Mouse (Mus musculus): ENCODE data around the gene Bysl. TPM values are rescaled to one million over a fixed set of nuclear protein-coding genes. Genes with fewer than 3 reads are reported as not detected.
"Not testable (repeated sequence)": the region's sequence is repeated elsewhere in the genome, so short reads cannot be mapped to it uniquely, and the experiment has no call there.

Gene Bysl
- polyA plus RNA-seq, 1 experiment: 10.4 TPM

- no peak for DNase-seq (ENCODE audit: low read depth, low spot score)
Measured at GRCm38 (mm10) chr17:47622912-47623554, 11.7 kb upstream of the Bysl start.

GRCm38 (mm10) chr17:47618556-47619311 is 7.4 kb upstream of the Bysl start:
- WGBS: 85% methylated on average over 13 of the region's 13 CpGs
- no peak for DNase-seq (ENCODE audit: low read depth, low spot score)

More at GRCm38 (mm10) chr17:47622912-47623554, 11.7 kb upstream of the Bysl start:
- 95% methylated on average over 14 of the region's 14 CpGs for WGBS

GRCm38 (mm10) chr17:47617605-47618307 is 6.5 kb upstream of the Bysl start:
- WGBS: 89% methylated on average over 9 of the region's 9 CpGs
- no peak for DNase-seq (ENCODE audit: low read depth, low spot score)

GRCm38 (mm10) chr17:47616652-47617051 is 5.4 kb upstream of the Bysl start:
- 93% methylated on average over 4 of the region's 4 CpGs for WGBS
- no peak for DNase-seq (ENCODE audit: low read depth, low spot score)

- DNase-seq (ENCODE audit: low read depth, low spot score): no peak
- 88% methylated on average over 8 of the region's 8 CpGs for WGBS
Measured at GRCm38 (mm10) chr17:47616119-47616518, 4.8 kb upstream of the Bysl start.

- DNase-seq (ENCODE audit: low read depth, low spot score): no peak
- 71% methylated on average over 1 of the region's 1 CpGs for WGBS
Measured at GRCm38 (mm10) chr17:47614018-47614417, 2.7 kb upstream of the Bysl start.

GRCm38 (mm10) chr17:47611661-47611982 is 330 bp upstream of the Bysl start:
- under 1% methylated on average over 13 of the region's 13 CpGs for WGBS

GRCm38 (mm10) chr17:47609182-47609581 is 2.1 kb downstream of the Bysl start:
- no peak for DNase-seq (ENCODE audit: low read depth, low spot score)
- 93% methylated on average over 4 of the region's 4 CpGs for WGBS

More at GRCm38 (mm10) chr17:47611661-47611982, 330 bp upstream of the Bysl start:
- no peak for DNase-seq (ENCODE audit: low read depth, low spot score)

GRCm38 (mm10) chr17:47606220-47606619 is 5.1 kb downstream of the Bysl start:
- DNase-seq (ENCODE audit: low read depth, low spot score): no peak
- WGBS: 62% methylated on average over 5 of the region's 5 CpGs

- 92% methylated on average over 11 of the region's 11 CpGs for whole genome bisulfite sequencing
Measured at GRCm38 (mm10) chr17:47602289-47602688, 9.0 kb downstream of the Bysl start.

GRCm38 (mm10) chr17:47601389-47601755 is 9.9 kb downstream of the Bysl start:
- 90% methylated on average over 10 of the region's 10 CpGs for WGBS

More at GRCm38 (mm10) chr17:47602289-47602688, 9.0 kb downstream of the Bysl start:
- DNase-seq (ENCODE audit: low read depth, low spot score): no peak

GRCm38 (mm10) chr17:47600601-47601388 is 10.5 kb downstream of the Bysl start:
- DNase-seq (ENCODE audit: low read depth, low spot score): no peak
- 79% methylated on average over 13 of the region's 13 CpGs for WGBS

More at GRCm38 (mm10) chr17:47601389-47601755, 9.9 kb downstream of the Bysl start:
- DNase-seq (ENCODE audit: low read depth, low spot score): no peak

GRCm38 (mm10) chr17:47599511-47600297 is 11.6 kb downstream of the Bysl start:
- 68% methylated on average over 11 of the region's 11 CpGs for WGBS
- no peak for DNase-seq (ENCODE audit: low read depth, low spot score)

GRCm38 (mm10) chr17:47598580-47599304 is 12.6 kb downstream of the Bysl start:
- DNase-seq (ENCODE audit: low read depth, low spot score): not testable (repeated sequence)
- WGBS: 82% methylated on average over 10 of the region's 10 CpGs

GRCm38 (mm10) chr17:47597838-47598579 is 13.3 kb downstream of the Bysl start:
- 32% methylated on average over 10 of the region's 10 CpGs for WGBS
- no peak for DNase-seq (ENCODE audit: low read depth, low spot score)

GRCm38 (mm10) chr17:47597261-47597660 is 14.0 kb downstream of the Bysl start:
- WGBS: 76% methylated on average over 13 of the region's 13 CpGs
- DNase-seq (ENCODE audit: low read depth, low spot score): no peak

- DNase-seq (ENCODE audit: low read depth, low spot score): no peak
- 68% methylated on average over 5 of the region's 5 CpGs for WGBS
Measured at GRCm38 (mm10) chr17:47596839-47597164, 14.5 kb downstream of the Bysl start.

Data from large intestine, adult 2 months (tissue).